Mouse (Mus musculus) neural tube, embryonic 14.5 days (tissue): ENCODE data around the gene Dpp8. TPM values are rescaled to one million over a fixed set of nuclear protein-coding genes. Genes with fewer than 3 reads are reported as not detected.
"Not testable (repeated sequence)": the region's sequence is repeated elsewhere in the genome, so short reads cannot be mapped to it uniquely, and the experiment has no call there.

Source experiments
- ATAC-seq: fragments of 200-750 bp; cut with Nextera tagmentation; 2 replicates; pipeline ENCODE4 v1.8.0; 2017; ENCODE audit warnings: low read depth, mild to moderate bottlenecking, moderate TSS enrichment, moderate library complexity
- H3K27ac ChIP-seq: fragments of 300-500 bp; sonication (generic); 2 replicates; pipeline ENCODE4 v1.5.1; 2014; ENCODE audit warnings: low read depth, mild to moderate bottlenecking, control low read depth, low read length, moderate library complexity, mixed read lengths
- H3K27me3 ChIP-seq: fragments of 300-500 bp; sonication (generic); 2 replicates; pipeline ENCODE4 v1.6.1; 2014; ENCODE audit warnings: low read length; ENCODE audit not compliant: control insufficient read depth, insufficient read depth
- H3K36me3 ChIP-seq: fragments of 300-500 bp; sonication (generic); 2 replicates; pipeline ENCODE4 v1.6.1; 2014; ENCODE audit warnings: low read length, mixed read lengths; ENCODE audit not compliant: control insufficient read depth, insufficient read depth
- H3K4me1 ChIP-seq: fragments of 300-500 bp; sonication (generic); 2 replicates; pipeline ENCODE4 v1.6.1; 2014; ENCODE audit warnings: low read length; ENCODE audit not compliant: control insufficient read depth, insufficient read depth
- H3K4me2 ChIP-seq: fragments of 300-500 bp; sonication (generic); 2 replicates; pipeline ENCODE4 v1.6.1; 2014; ENCODE audit warnings: mild to moderate bottlenecking, low read depth, low read length, control low read depth
- H3K4me3 ChIP-seq: fragments of 300-500 bp; sonication (generic); 2 replicates; pipeline ENCODE4 v1.5.1; 2014; ENCODE audit warnings: low read depth, low read length, control low read depth, mixed read lengths
- H3K9ac ChIP-seq: fragments of 300-500 bp; sonication (generic); replicated peaks from 2 replicates; pipeline ENCODE4 v1.6.1; 2014; ENCODE audit warnings: low read depth, mild to moderate bottlenecking, control low read depth, low read length, mixed read lengths
- H3K9me3 ChIP-seq: fragments of 300-500 bp; sonication (generic); 2 replicates; pipeline ENCODE4 v1.6.1; 2016; ENCODE audit warnings: low read length; ENCODE audit not compliant: control insufficient read depth
- WGBS: fragments of 180-500 bp; shearing (Covaris S2); extraction: QIAGEN DNeasy Blood & Tissue Kit; methylation state at CpG from one replicate; pipeline ENCODE4 v1.1.7; 2014; 5-methylcytosine and 5-hydroxymethylcytosine counted together
- polyA plus RNA-seq: library from polyadenylated mRNA; unstranded; fragments of >200 nt; fragmentation: Nextera tagmentation; extraction: Ambion mirVana; gene quantifications from 2 replicates; pipeline ENCODE4 v1.2.1, GENCODE M21; 2014

Dpp8 gene
- polyA plus RNA-seq: 32.3 and 39.9 TPM in 2 replicates

GRCm38 (mm10) chr9:65032269-65033108, at the start of gene Dpp8:
Dpp8 (plus strand) TSS chr9:65032414.
- under 1% methylated on average over 77 of the region's 85 CpGs for WGBS

GRCm38 (mm10) chr9:64985037-64985794, 47.0 kb upstream of the Dpp8 start:
- H3K36me3 ChIP-seq: peaks cover 64% of the 10 kb centered on the region
- H3K27me3 ChIP-seq: no peaks in the 10 kb centered on the region
- H3K9me3 ChIP-seq: no peaks in the 10 kb centered on the region
- H3K4me2 ChIP-seq: no peak overlapping the region
- no peak overlapping the region for H3K4me3 ChIP-seq
- no peaks in the 10 kb centered on the region for H3K4me1 ChIP-seq
- WGBS: 88% methylated on average over 8 of the region's 8 CpGs
- no peak overlapping the region for H3K9ac ChIP-seq
- ATAC-seq: no peak
- no peak overlapping the region for H3K27ac ChIP-seq

More at GRCm38 (mm10) chr9:65032269-65033108, at the start of gene Dpp8:
- Histone ChIP-seq H3K27me3 (no peaks in the 10 kb centered on the region), H3K9me3 (no peaks in the 10 kb centered on the region), H3K9ac (peak within 1 kb of the TSS; percentile 97), H3K4me2 (peak within 1 kb of the TSS; percentile 64), H3K4me3 (peak within 1 kb of the TSS; percentile 97), H3K4me1 (peaks cover 14% of the 10 kb centered on the region), H3K36me3 (no peaks in the 10 kb centered on the region; the same call in 1 of the 2 replicates), H3K27ac (peak within 1 kb of the TSS; percentile 87)
- ATAC-seq: peak; percentile 94

DNA sequence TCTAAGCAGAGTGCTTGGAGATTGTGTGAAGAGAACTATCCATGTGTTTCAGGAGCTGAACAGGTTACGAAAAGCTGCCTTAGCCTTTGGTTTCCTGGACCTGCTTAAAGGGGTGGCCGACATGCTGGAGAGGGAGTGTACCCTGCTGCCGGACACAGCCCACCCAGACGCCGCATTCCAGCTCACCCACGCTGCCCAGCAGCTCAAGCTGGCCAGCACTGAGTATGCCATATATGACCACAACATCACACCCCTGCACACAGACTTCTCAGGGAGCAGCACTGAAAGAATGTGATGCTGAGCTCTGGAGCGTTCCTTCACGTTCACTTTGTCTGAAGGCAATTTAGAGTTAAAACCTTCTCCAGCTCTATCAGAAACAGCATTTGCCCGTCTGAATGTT, 46.4 kb upstream of the Dpp8 start:
- Histone ChIP-seq H3K9me3 (no peaks in the 10 kb centered on the region), H3K4me2 (no peak overlapping the region), H3K27me3 (no peaks in the 10 kb centered on the region), H3K4me3 (no peak overlapping the region), H3K36me3 (peaks cover 63% of the 10 kb centered on the region), H3K9ac (no peak overlapping the region), H3K4me1 (no peaks in the 10 kb centered on the region), H3K27ac (no peak overlapping the region)
- ATAC-seq: no peak
- 87% methylated on average over 9 of the region's 9 CpGs for WGBS

- Histone ChIP-seq H3K9me3 (no peaks in the 10 kb centered on the region), H3K4me2 (no peak overlapping the region), H3K9ac (no peak overlapping the region), H3K27ac (no peak overlapping the region), H3K27me3 (no peaks in the 10 kb centered on the region), H3K4me3 (no peak overlapping the region), H3K4me1 (no peaks in the 10 kb centered on the region), H3K36me3 (peaks cover 64% of the 10 kb centered on the region)
- 97% methylated on average over 2 of the region's 2 CpGs for WGBS
- ATAC-seq: no peak
Observed at GRCm38 (mm10) chr9:64987651-64988050, 44.6 kb upstream of the Dpp8 start.

DNA sequence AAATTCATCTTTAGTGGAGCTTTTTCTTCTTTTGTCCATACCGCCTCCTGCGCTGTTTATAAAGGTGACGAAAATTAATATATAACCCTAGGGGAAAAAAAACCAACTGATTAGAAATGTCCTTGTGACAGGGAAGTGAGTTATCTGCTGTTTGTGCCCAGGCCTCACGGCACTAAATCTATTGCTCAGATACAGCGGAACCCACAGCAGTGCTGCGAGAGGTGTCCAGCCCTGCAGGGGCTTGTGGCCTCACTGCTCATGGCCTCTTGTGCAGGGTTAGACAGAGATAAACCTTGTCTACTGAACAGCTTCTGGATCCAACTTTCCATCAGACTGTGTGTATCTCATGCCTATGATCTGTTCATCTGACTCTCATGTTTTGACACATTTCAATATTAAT, 43.8 kb upstream of the Dpp8 start:
- Histone ChIP-seq H3K9me3 (no peaks in the 10 kb centered on the region), H3K4me2 (no peak overlapping the region), H3K9ac (no peak overlapping the region), H3K27me3 (no peaks in the 10 kb centered on the region), H3K27ac (no peak overlapping the region), H3K4me1 (no peaks in the 10 kb centered on the region), H3K4me3 (no peak overlapping the region), H3K36me3 (peaks cover 64% of the 10 kb centered on the region)
- ATAC-seq: no peak
- WGBS: 87% methylated on average over 6 of the region's 6 CpGs

- H3K4me3 ChIP-seq: no peak overlapping the region
- H3K27ac ChIP-seq: no peak overlapping the region
- H3K4me2 ChIP-seq: no peak overlapping the region
- no peak for ATAC-seq
- 95% methylated on average over 7 of the region's 7 CpGs for WGBS
- no peaks in the 10 kb centered on the region for H3K27me3 ChIP-seq
- peaks cover 58% of the 10 kb centered on the region for H3K36me3 ChIP-seq
- no peak overlapping the region for H3K9ac ChIP-seq
- H3K9me3 ChIP-seq: no peaks in the 10 kb centered on the region
- H3K4me1 ChIP-seq: no peaks in the 10 kb centered on the region
Observed at GRCm38 (mm10) chr9:64990291-64990690, 41.9 kb upstream of the Dpp8 start.

- H3K27me3 ChIP-seq, H3K9ac ChIP-seq, H3K27ac ChIP-seq, H3K4me1 ChIP-seq, H3K4me2 ChIP-seq, H3K9me3 ChIP-seq, ATAC-seq, H3K4me3 ChIP-seq: not testable (repeated sequence)
- H3K36me3 ChIP-seq: peaks cover 56% of the 10 kb centered on the region
- 94% methylated on average over 1 of the region's 1 CpGs for WGBS
Observed at GRCm38 (mm10) chr9:64995464-64995863, 36.8 kb upstream of the Dpp8 start.

DNA sequence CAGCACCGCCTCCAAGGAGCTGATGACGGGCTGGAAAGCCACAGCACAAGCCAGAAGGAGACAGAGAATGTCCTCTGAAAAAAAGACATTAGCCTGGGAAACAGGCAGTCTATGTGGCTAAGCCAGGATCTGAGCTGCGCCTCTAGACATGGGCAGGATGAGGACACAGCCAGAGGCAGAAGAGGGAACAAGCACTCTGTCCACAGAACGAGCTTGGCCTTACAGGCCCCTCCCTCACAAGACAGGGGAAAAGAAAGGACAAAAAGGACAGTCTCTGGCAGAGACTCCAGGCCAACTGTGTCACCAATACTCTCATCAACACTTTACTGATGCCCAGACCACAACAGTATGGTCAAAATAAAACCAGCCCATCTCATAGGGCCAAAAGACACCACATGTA, 30.7 kb upstream of the Dpp8 start:
- WGBS: 52% methylated on average over 4 of the region's 4 CpGs
- Histone ChIP-seq H3K36me3 (peaks cover 56% of the 10 kb centered on the region), H3K4me3 (no peak overlapping the region), H3K4me2 (no peak overlapping the region), H3K9ac (no peak overlapping the region), H3K4me1 (no peaks in the 10 kb centered on the region), H3K27me3 (no peaks in the 10 kb centered on the region), H3K9me3 (no peaks in the 10 kb centered on the region), H3K27ac (no peak overlapping the region)
- no peak for ATAC-seq

GRCm38 (mm10) chr9:65005737-65006136, 26.5 kb upstream of the Dpp8 start:
- H3K4me3 ChIP-seq: no peak overlapping the region
- no peak for ATAC-seq

More at GRCm38 (mm10) chr9:65005737-65006136, 26.5 kb upstream of the Dpp8 start:
- Histone ChIP-seq H3K9me3 (no peaks in the 10 kb centered on the region), H3K27me3 (no peaks in the 10 kb centered on the region), H3K36me3 (peaks cover 48% of the 10 kb centered on the region), H3K4me1 (no peaks in the 10 kb centered on the region), H3K9ac (no peak overlapping the region), H3K27ac (no peak overlapping the region), H3K4me2 (no peak overlapping the region)
- WGBS: 97% methylated on average over 8 of the region's 8 CpGs
